Mouse (Mus musculus) liver, adult 2 months (tissue): ENCODE measurements at regions not wholly inside any gene's neighbourhood (a gene's known extent, or its start where the extent isn't known, plus 50 kb on each side); places are given as distances from the start of the nearest gene placed in this dataset.

ENCODE experiments used
- CTCF ChIP-seq: fragments of 200-500 bp; IDR thresholded peaks from 2 replicates; pipeline ENCODE4 v1.5.1; 2011; ENCODE audit warnings: low read depth, low read length, control low read depth
- POLR2A ChIP-seq: fragments of 200-500 bp; IDR thresholded peaks from 2 replicates; pipeline ENCODE4 v1.6.1; 2011; ENCODE audit warnings: low read length, control low read depth; ENCODE audit not compliant: insufficient read depth; ENCODE audit errors: extremely low read depth

GRCm38 (mm10) chr8:8973334-8973733 lies 283.0 kb upstream of the Arglu1 start:
- no peak for TF ChIP-seq CTCF
- no peak for TF ChIP-seq POLR2A
